Mouse (Mus musculus) bone marrow macrophage, adult 2 months (primary cell): ENCODE measurements around the gene Slc22a15.

Experiments
- CTCF ChIP-seq: IDR thresholded peaks from 2 replicates; pipeline ENCODE4 v1.5.1; 2012; ENCODE audit warnings: low read depth, mild to moderate bottlenecking, low read length, moderate library complexity
- POLR2A ChIP-seq: IDR thresholded peaks from 2 replicates; pipeline ENCODE4 v1.6.1; 2012; ENCODE audit warnings: mild to moderate bottlenecking, low read depth, low read length, borderline replicate concordance

DNA sequence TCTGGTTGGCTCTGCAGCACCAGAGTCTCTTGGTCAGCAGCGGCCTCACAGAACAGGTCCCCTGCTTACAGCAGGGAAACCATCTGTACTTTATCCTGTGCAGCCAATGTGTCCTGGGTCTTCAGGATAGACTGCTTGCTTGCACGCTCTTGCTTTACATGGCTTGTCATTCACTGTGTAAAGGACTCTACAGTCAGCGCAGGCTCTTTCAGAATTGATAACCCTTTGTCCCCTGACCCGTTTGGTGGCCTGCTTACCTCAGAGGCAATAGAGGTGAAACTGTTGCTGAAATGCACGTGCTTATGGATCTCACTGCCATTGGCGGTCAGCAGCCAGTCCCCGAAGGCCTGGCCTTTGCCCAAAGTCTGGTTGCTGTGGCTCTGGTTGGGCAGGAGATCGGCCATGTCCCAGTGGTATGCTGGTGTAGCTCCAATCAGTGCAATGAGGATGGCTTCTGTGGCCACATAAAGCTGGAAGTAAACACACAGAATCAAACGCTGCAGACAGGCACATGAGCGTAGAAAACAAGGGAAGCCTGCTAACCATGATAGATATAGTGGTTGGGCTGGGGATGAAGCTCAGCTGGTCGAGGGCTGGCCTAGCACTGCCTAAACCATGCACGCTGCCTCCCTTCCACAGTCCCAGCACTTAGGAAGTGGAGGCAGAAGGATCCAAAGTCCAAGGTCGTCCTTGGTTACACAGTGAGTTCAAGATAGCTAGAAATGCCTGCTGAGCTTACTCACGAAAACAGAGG is 9.0 kb downstream of the Slc22a15 start:
- no peak for TF ChIP-seq CTCF
- no peak for TF ChIP-seq POLR2A
